Mouse (Mus musculus) spleen, postnatal 4 days (tissue): ENCODE results near the gene Pinlyp.
A peak's percentile ranks its signal among the peaks of the same experiment; 100 is the strongest.

Experiments used
- DNase-seq, 2 experiments: peaks; one replicate each; pipeline ENCODE4 v3.0.0; 2022; ENCODE audit warnings: low spot score in 2 of 2

The Pinlyp gene

GRCm38 (mm10) chr7:24563191-24563836, 17.4 kb upstream of the Pinlyp start:
- DNase-seq = no peak

GRCm38 (mm10) chr7:24561450-24561849, 15.5 kb upstream of the Pinlyp start:
- DNase-seq = no peak

- no peak for DNase-seq
These were observed 9.9 kb upstream of the Pinlyp start for GRCm38 (mm10) chr7:24555786-24556185.

- no peak for DNase-seq
These were observed 6.3 kb upstream of the Pinlyp start for GRCm38 (mm10) chr7:24551985-24552759.

GRCm38 (mm10) chr7:24547534-24548036, 1.7 kb upstream of the Pinlyp start:
- DNase-seq = no peak

- peak; percentile 98 to 100 for DNase-seq
These were observed 894 bp upstream of the Pinlyp start for GRCm38 (mm10) chr7:24546634-24547389.

GRCm38 (mm10) chr7:24544506-24544905, 1.4 kb downstream of the Pinlyp start:
- DNase-seq = no peak

- DNase-seq = no peak
These were observed 6.2 kb downstream of the Pinlyp start for GRCm38 (mm10) chr7:24539686-24540085.

GRCm38 (mm10) chr7:24538701-24539100, 7.2 kb downstream of the Pinlyp start:
- DNase-seq = no peak

GRCm38 (mm10) chr7:24538154-24538553, 7.8 kb downstream of the Pinlyp start:
- no peak for DNase-seq

GRCm38 (mm10) chr7:24537591-24537990, 8.3 kb downstream of the Pinlyp start:
- no peak for DNase-seq

- no peak for DNase-seq
These were observed 8.8 kb downstream of the Pinlyp start for GRCm38 (mm10) chr7:24537081-24537480.

GRCm38 (mm10) chr7:24534301-24534700, 11.6 kb downstream of the Pinlyp start:
- no peak for DNase-seq

- DNase-seq = no peak
These were observed 12.1 kb downstream of the Pinlyp start for GRCm38 (mm10) chr7:24533806-24534205.

- no peak for DNase-seq
These were observed 12.8 kb downstream of the Pinlyp start for GRCm38 (mm10) chr7:24533031-24533571.

GRCm38 (mm10) chr7:24531211-24531971, 14.5 kb downstream of the Pinlyp start:
- DNase-seq = peak; percentile 72 to 87

- peak; percentile 96 to 98 for DNase-seq
These were observed 15.6 kb downstream of the Pinlyp start, which contains the start of gene Irgq for GRCm38 (mm10) chr7:24530062-24530931. Irgq (plus strand) TSS chr7:24530689.

GRCm38 (mm10) chr7:24529580-24529979, 16.3 kb downstream of the Pinlyp start:
- DNase-seq = no peak

GRCm38 (mm10) chr7:24528861-24529260, 17.1 kb downstream of the Pinlyp start:
- DNase-seq = no peak
